Mouse (Mus musculus) small intestine, adult 2 months (tissue): Measurements from ENCODE around the gene P3h4. TPM values are rescaled to one million over a fixed set of nuclear protein-coding genes. Genes with fewer than 3 reads are reported as not detected.
A peak's percentile ranks its signal among the peaks of the same experiment; 100 is the strongest.

Source experiments
- H3K27ac ChIP-seq: fragments of 200-500 bp; 2 replicates; pipeline ENCODE4 v1.5.1; 2012; ENCODE audit warnings: low read depth, low read length, control low read depth, inconsistent platforms; ENCODE audit not compliant: insufficient read depth
- H3K27me3 ChIP-seq: fragments of 200-500 bp; 2 replicates; pipeline ENCODE4 v1.6.1; 2012; ENCODE audit warnings: mild to moderate bottlenecking, moderate library complexity, low read length, inconsistent platforms; ENCODE audit not compliant: control insufficient read depth, insufficient read depth
- H3K36me3 ChIP-seq: fragments of 200-500 bp; 2 replicates; pipeline ENCODE4 v1.6.1; 2012; ENCODE audit warnings: mild to moderate bottlenecking, low read length, control low read depth, inconsistent platforms; ENCODE audit not compliant: control insufficient read depth, insufficient read depth
- H3K4me1 ChIP-seq: fragments of 200-500 bp; 2 replicates; pipeline ENCODE4 v1.6.1; 2012; ENCODE audit warnings: low read length, inconsistent platforms, mixed read lengths; ENCODE audit not compliant: control insufficient read depth, insufficient read depth, insufficient read length
- H3K4me3 ChIP-seq: fragments of 200-500 bp; 2 replicates; pipeline ENCODE4 v1.5.1; 2012; ENCODE audit warnings: low read depth, mild to moderate bottlenecking, control low read depth, inconsistent platforms, low read length, moderate library complexity
- CTCF ChIP-seq: fragments of 200-500 bp; IDR thresholded peaks from 2 replicates; pipeline ENCODE4 v1.5.1; 2012; ENCODE audit warnings: low read depth, mild to moderate bottlenecking, control low read depth, inconsistent platforms, low read length, moderate library complexity, mixed read lengths; ENCODE audit not compliant: insufficient replicate concordance, insufficient read length; ENCODE audit errors: extremely low read depth
- POLR2A ChIP-seq: fragments of 200-500 bp; IDR thresholded peaks from 2 replicates; pipeline ENCODE4 v1.6.1; 2012; ENCODE audit warnings: low read depth, mild to moderate bottlenecking, control low read depth, inconsistent platforms, low read length, moderate library complexity
- WGBS: fragments of 180-500 bp; shearing (Covaris S2); methylation state at CpG from one replicate; pipeline ENCODE4 v1.1.7; 2018; 5-methylcytosine and 5-hydroxymethylcytosine counted together
- polyA plus RNA-seq: library from polyadenylated mRNA; depleted of rRNA; stranded (reverse); fragments of >200 nt; gene quantifications from 2 replicates; pipeline ENCODE4 v1.2.3, GENCODE M21; 2012

P3h4 gene
- polyA plus RNA-seq, 1 experiment, result 11.4 TPM

DNA sequence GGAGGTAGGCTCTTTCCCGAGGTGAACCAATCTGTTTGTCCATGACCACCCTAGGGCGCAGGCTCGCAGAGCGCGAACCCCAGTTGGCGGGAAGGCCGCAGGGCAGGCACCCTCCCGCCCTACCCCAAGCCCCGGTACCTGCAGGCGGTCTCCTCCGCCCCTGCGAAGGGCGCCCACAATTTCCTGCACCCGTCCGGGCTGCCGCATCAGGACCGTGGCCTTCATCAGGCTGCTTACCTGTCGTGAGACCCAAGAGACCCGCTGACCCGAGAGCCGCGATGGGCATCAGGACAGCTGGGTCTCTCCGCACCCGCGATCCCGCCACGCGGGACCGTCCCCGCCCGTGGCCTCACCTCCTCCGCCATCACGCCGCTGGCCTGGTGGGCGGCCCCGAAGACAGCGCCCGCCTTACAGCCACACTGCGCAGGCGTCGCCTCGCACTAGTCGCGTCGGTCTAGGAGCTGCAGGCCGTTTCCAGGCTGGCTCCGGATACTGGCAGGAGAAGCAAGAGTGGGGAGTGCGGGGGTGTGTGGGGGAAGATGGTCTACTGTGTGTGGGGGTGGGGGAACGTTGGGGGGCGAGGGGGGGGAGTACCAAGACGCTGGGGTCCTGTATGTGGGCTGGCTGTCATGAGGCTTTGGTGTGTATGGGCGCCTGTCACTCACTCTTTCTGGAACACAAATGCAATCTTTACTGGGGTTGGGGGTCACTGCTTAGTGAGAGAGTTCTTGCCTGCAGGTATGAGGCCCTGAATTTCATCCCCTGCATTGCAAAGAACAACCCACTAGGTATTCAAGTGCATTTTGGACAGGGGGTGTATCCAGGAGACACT lies 26.3 kb upstream of the P3h4 start:
- TF ChIP-seq POLR2A (peak; percentile 67), CTCF (no peak)
- H3K4me1 ChIP-seq, result peaks cover 4% of the 10 kb centered on the region; the same call in 1 of the 2 replicates
- no peak overlapping the region for H3K27ac ChIP-seq
- H3K36me3 ChIP-seq, result no peaks in the 10 kb centered on the region
- peak overlapping the region; percentile 74 for H3K4me3 ChIP-seq
- WGBS, result 2% methylated on average over 51 of the region's 52 CpGs
- no peaks in the 10 kb centered on the region for H3K27me3 ChIP-seq

DNA sequence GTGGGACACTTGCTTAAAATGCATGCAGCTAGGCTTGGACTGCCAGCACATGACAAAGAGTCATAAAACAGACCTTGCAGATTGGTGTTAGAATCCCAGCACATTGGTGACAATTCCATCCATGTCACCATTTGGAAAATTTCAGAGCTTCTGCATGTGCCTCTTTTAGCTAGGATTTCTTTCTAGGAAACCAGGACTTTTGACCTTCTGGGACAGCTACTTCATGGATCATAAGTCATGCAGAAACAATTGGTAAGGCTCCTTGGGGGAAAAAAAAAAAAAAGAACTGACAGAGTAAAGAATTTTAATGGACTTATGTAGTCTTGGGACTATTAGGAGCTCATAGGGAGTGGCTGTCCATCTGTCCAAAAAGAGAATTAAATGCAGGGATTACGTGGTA lies 23.3 kb upstream of the P3h4 start:
- no peaks in the 10 kb centered on the region for H3K36me3 ChIP-seq
- WGBS, result 85% methylated on average over 1 of the region's 1 CpGs
- TF ChIP-seq CTCF (no peak), POLR2A (no peak)

DNA sequence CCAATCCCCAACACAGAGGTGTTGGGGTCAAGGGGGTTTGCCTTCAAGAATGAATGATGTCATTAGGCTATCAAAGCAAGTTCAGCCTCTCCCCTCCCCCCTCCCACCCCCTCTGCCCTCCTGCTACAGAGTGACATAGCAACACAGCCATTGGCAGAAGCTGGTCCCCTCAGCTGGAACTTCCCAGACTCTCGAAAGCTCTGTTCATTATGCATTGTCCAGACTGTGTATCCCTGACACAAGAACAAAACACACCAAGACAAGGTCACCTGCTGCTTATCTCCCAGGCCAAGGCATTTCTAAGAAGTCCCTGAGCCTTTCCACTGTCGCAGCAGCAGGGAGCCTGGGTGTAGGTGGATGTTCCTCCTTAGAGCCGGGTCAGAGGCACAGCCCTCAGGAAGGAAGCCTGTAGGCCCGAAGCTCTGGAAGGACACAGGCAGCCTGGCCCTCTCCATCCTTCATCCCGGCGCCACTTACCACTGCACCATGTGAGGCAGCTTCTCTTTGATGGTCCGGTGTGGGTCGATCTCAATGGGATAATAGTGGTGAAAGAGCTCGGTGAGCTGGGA lies 21.1 kb upstream of the P3h4 start:
- Histone ChIP-seq H3K27me3 (no peaks in the 10 kb centered on the region), H3K36me3 (no peaks in the 10 kb centered on the region), H3K4me3 (no peak overlapping the region), H3K27ac (no peak overlapping the region), H3K4me1 (peaks cover 4% of the 10 kb centered on the region; the same call in 1 of the 2 replicates)
- 81% methylated on average over 9 of the region's 9 CpGs for WGBS
- TF ChIP-seq POLR2A (no peak), CTCF (no peak)

More for the DNA sequence above, 23.3 kb upstream of the P3h4 start:
- Histone ChIP-seq H3K27me3 (no peaks in the 10 kb centered on the region), H3K27ac (no peak overlapping the region), H3K4me1 (peaks cover 4% of the 10 kb centered on the region; the same call in 1 of the 2 replicates), H3K4me3 (no peak overlapping the region)

- H3K27ac ChIP-seq, result no peak overlapping the region
- H3K36me3 ChIP-seq, result no peaks in the 10 kb centered on the region
- no peaks in the 10 kb centered on the region for H3K4me1 ChIP-seq
- 87% methylated on average over 5 of the region's 5 CpGs for WGBS
- H3K27me3 ChIP-seq, result no peaks in the 10 kb centered on the region
- no peak overlapping the region for H3K4me3 ChIP-seq
- no peak for TF ChIP-seq POLR2A
- TF ChIP-seq CTCF, result no peak
These were observed 17.4 kb upstream of the P3h4 start for GRCm38 (mm10) chr11:100432002-100432401.

DNA sequence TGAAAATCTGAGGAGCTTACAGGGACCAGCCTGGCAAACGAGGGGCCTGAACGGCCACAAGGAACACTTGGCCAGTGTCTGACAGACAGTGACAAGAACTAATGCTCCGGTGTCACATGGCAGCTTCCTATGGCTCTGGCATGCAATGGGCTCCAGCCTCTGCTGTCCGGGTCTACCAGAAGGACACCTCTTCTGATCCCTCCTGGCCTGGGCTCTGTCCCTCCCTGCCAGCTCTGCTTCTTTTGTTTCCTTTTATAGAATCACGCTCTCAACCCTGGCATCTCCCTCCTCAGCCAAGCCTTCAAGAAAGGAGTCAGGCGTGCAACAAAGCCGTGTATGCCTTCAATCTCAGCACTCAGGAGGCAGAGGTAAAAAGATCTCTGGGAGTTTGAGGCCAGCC lies 15.4 kb upstream of the P3h4 start:
- TF ChIP-seq POLR2A, result no peak
- no peak for TF ChIP-seq CTCF
- Histone ChIP-seq H3K27me3 (no peaks in the 10 kb centered on the region), H3K27ac (peak overlapping the region; percentile 12), H3K36me3 (no peaks in the 10 kb centered on the region), H3K4me3 (no peak overlapping the region), H3K4me1 (no peaks in the 10 kb centered on the region; the same call in 1 of the 2 replicates)
- WGBS, result 87% methylated on average over 7 of the region's 7 CpGs

DNA sequence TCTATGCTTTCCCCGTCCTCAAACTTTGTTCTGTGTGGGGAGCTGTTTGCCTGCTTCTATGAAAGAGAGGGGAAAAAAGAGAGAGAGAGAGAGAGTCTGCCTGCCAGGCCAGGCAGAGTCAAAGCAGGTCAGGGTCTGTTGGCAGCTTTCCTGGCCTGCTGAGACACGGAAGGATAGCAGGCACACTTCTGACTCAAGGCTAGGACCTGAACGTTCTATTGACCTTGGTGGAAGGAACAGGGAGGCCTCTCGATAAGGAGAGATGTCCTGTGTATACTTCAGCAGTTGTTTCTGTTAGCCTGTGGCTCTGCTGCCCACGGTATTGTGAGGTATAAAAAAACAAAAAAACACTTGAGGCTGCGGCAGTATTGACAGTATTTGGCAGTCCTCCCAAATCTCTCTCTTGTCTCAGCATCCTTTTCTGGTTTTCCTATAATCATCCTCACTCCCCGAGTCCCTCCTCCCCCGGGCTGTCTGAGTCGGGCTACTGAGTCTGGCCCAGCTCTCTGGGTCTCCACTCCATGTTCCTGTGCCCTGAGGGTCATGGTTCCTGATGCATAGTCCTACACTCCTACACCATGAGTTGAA lies 14.1 kb upstream of the P3h4 start:
- no peak overlapping the region for H3K4me3 ChIP-seq
- 56% methylated on average over 9 of the region's 9 CpGs for WGBS
- TF ChIP-seq POLR2A, result no peak
- no peak for TF ChIP-seq CTCF
- H3K27me3 ChIP-seq, result no peaks in the 10 kb centered on the region
- H3K4me1 ChIP-seq, result no peaks in the 10 kb centered on the region; the same call in 1 of the 2 replicates
- H3K36me3 ChIP-seq, result no peaks in the 10 kb centered on the region
- no peak overlapping the region for H3K27ac ChIP-seq

DNA sequence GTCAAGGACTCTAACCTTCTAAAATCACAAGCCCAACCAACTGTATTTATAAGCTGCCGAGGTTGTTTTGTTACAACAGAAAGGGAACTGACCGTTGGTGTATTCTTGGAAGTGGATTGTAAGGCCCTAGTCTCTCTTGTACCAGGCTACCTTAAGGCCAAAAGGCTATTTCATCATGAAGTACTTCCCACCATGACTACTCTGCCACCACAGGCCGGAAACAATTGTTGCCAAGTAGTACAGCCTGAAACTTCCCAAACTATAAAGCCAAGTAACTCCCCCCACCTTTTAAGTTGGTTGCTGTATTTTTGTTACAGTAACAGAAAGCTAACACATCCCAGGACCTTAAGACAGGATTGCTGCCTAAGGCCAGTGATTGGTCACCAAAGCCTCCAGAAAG lies 12.2 kb upstream of the P3h4 start:
- H3K27ac ChIP-seq, result no peak overlapping the region
- TF ChIP-seq POLR2A (no peak), CTCF (no peak)
- no peaks in the 10 kb centered on the region; the same call in 1 of the 2 replicates for H3K4me1 ChIP-seq
- no peaks in the 10 kb centered on the region for H3K27me3 ChIP-seq
- H3K4me3 ChIP-seq, result no peak overlapping the region
- H3K36me3 ChIP-seq, result no peaks in the 10 kb centered on the region
- WGBS, result 78% methylated on average over 3 of the region's 3 CpGs
